Mouse (Mus musculus) megakaryocyte, embryonic 14.5 days (primary cell): Measurements from ENCODE around the gene Zbtb32.

ENCODE experiments used
- FLI1 ChIP-seq: IDR thresholded peaks from 2 replicates; pipeline ENCODE4 v1.6.1; 2012; ENCODE audit warnings: low read length, inconsistent platforms, mixed read lengths
- GATA1 ChIP-seq: IDR thresholded peaks from 3 replicates; pipeline ENCODE4 v1.6.1; 2012; ENCODE audit warnings: mixed read lengths, low read length, inconsistent platforms, borderline replicate concordance

- TF ChIP-seq GATA1 (no peak), FLI1 (no peak)
Observed at GRCm38 (mm10) chr7:30550603-30551002, 48.1 kb downstream of the Zbtb32 start.
